Mouse (Mus musculus) hindbrain, embryonic 13.5 days (tissue): Measurements from ENCODE around the gene Bcar1. TPM values are rescaled to one million over a fixed set of nuclear protein-coding genes. Genes with fewer than 3 reads are reported as not detected.

ENCODE experiments used
- ATAC-seq: fragments of 200-750 bp; cut with Nextera tagmentation; 2 replicates; pipeline ENCODE4 v1.8.0; 2017; ENCODE audit warnings: moderate TSS enrichment; ENCODE audit not compliant: low FRiP score
- H3K27ac ChIP-seq: fragments of 300-500 bp; sonication (generic); 2 replicates; pipeline ENCODE4 v1.5.1; 2015; ENCODE audit warnings: inconsistent platforms, mild to moderate bottlenecking, moderate library complexity
- H3K27me3 ChIP-seq: fragments of 300-500 bp; sonication (generic); 2 replicates; pipeline ENCODE4 v1.6.1; 2015; ENCODE audit warnings: mild to moderate bottlenecking, inconsistent platforms
- H3K36me3 ChIP-seq: fragments of 300-500 bp; sonication (generic); 2 replicates; pipeline ENCODE4 v1.6.1; 2015; ENCODE audit warnings: mild to moderate bottlenecking, inconsistent platforms
- H3K4me1 ChIP-seq: fragments of 300-500 bp; sonication (generic); replicated peaks from 2 replicates; pipeline ENCODE4 v1.6.1; 2015; ENCODE audit warnings: inconsistent platforms
- H3K4me2 ChIP-seq: fragments of 300-500 bp; sonication (generic); 2 replicates; pipeline ENCODE4 v1.6.1; 2015; ENCODE audit warnings: inconsistent platforms, mild to moderate bottlenecking, moderate library complexity
- H3K4me3 ChIP-seq: fragments of 300-500 bp; sonication (generic); 2 replicates; pipeline ENCODE4 v1.5.1; 2015; ENCODE audit warnings: mild to moderate bottlenecking, inconsistent platforms
- H3K9ac ChIP-seq: fragments of 300-500 bp; sonication (generic); 2 replicates; pipeline ENCODE4 v1.6.1; 2015; ENCODE audit warnings: mild to moderate bottlenecking, inconsistent platforms
- H3K9me3 ChIP-seq: fragments of 300-500 bp; sonication (generic); 2 replicates; pipeline ENCODE4 v1.6.1; 2016; ENCODE audit warnings: inconsistent platforms
- WGBS: fragments of 180-500 bp; shearing (Covaris S2); methylation state at CpG from one replicate; pipeline ENCODE4 v1.1.7; 2015; 5-methylcytosine and 5-hydroxymethylcytosine counted together
- polyA plus RNA-seq: library from polyadenylated mRNA; unstranded; fragments of >200 nt; fragmentation: Nextera tagmentation; extraction: Ambion mirVana; gene quantifications from 2 replicates; pipeline ENCODE4 v1.2.1, GENCODE M21; 2015

The Bcar1 gene
- polyA plus RNA-seq, 1 experiment from 2014 or later = 55.4 TPM

GRCm38 (mm10) chr8:111705699-111706098, 37.9 kb downstream of the Bcar1 start:
- no peak overlapping the region for H3K27ac ChIP-seq
- H3K27me3 ChIP-seq = no peaks in the 10 kb centered on the region
- H3K9ac ChIP-seq = no peak overlapping the region
- no peak overlapping the region for H3K4me3 ChIP-seq
- H3K36me3 ChIP-seq = peaks cover 26% of the 10 kb centered on the region
- H3K9me3 ChIP-seq = no peaks in the 10 kb centered on the region
- no peaks in the 10 kb centered on the region for H3K4me1 ChIP-seq
- H3K4me2 ChIP-seq = no peak overlapping the region
- ATAC-seq = no peak
- 73% methylated on average over 5 of the region's 5 CpGs for WGBS

GRCm38 (mm10) chr8:111705222-111705621, 38.4 kb downstream of the Bcar1 start:
- peaks cover 21% of the 10 kb centered on the region for H3K36me3 ChIP-seq
- no peak for ATAC-seq
- H3K27ac ChIP-seq = no peak overlapping the region
- H3K4me1 ChIP-seq = no peaks in the 10 kb centered on the region
- H3K27me3 ChIP-seq = no peaks in the 10 kb centered on the region
- no peak overlapping the region for H3K4me2 ChIP-seq
- 85% methylated on average over 3 of the region's 3 CpGs for WGBS
- no peak overlapping the region for H3K4me3 ChIP-seq
- no peaks in the 10 kb centered on the region for H3K9me3 ChIP-seq
- no peak overlapping the region for H3K9ac ChIP-seq

GRCm38 (mm10) chr8:111704585-111704984, 39.0 kb downstream of the Bcar1 start:
- H3K4me3 ChIP-seq = no peak overlapping the region
- no peak overlapping the region for H3K9ac ChIP-seq
- H3K36me3 ChIP-seq = peaks cover 15% of the 10 kb centered on the region
- H3K27ac ChIP-seq = no peak overlapping the region
- 94% methylated on average over 12 of the region's 12 CpGs for WGBS
- H3K9me3 ChIP-seq = no peaks in the 10 kb centered on the region
- H3K4me1 ChIP-seq = no peaks in the 10 kb centered on the region
- no peak for ATAC-seq
- H3K27me3 ChIP-seq = no peaks in the 10 kb centered on the region
- H3K4me2 ChIP-seq = no peak overlapping the region

GRCm38 (mm10) chr8:111701380-111701779, 42.2 kb downstream of the Bcar1 start:
- Histone ChIP-seq H3K36me3 (no peaks in the 10 kb centered on the region), H3K4me2 (no peak overlapping the region), H3K27ac (no peak overlapping the region), H3K9ac (no peak overlapping the region), H3K4me3 (no peak overlapping the region), H3K27me3 (no peaks in the 10 kb centered on the region), H3K4me1 (no peaks in the 10 kb centered on the region), H3K9me3 (no peaks in the 10 kb centered on the region)
- 81% methylated on average over 9 of the region's 9 CpGs for WGBS
- no peak for ATAC-seq

GRCm38 (mm10) chr8:111700740-111701139, 42.9 kb downstream of the Bcar1 start:
- no peak overlapping the region for H3K4me2 ChIP-seq
- H3K4me1 ChIP-seq = no peaks in the 10 kb centered on the region
- H3K27ac ChIP-seq = no peak overlapping the region
- H3K27me3 ChIP-seq = no peaks in the 10 kb centered on the region
- H3K4me3 ChIP-seq = no peak overlapping the region
- no peak overlapping the region for H3K9ac ChIP-seq
- no peaks in the 10 kb centered on the region for H3K36me3 ChIP-seq
- no peak for ATAC-seq
- WGBS = 94% methylated on average over 5 of the region's 5 CpGs
- no peaks in the 10 kb centered on the region for H3K9me3 ChIP-seq

GRCm38 (mm10) chr8:111700201-111700600, 43.4 kb downstream of the Bcar1 start:
- Histone ChIP-seq H3K36me3 (no peaks in the 10 kb centered on the region), H3K4me2 (no peak overlapping the region), H3K4me3 (no peak overlapping the region), H3K27me3 (no peaks in the 10 kb centered on the region), H3K9me3 (no peaks in the 10 kb centered on the region), H3K9ac (no peak overlapping the region), H3K4me1 (no peaks in the 10 kb centered on the region), H3K27ac (no peak overlapping the region)
- WGBS = 80% methylated on average over 3 of the region's 3 CpGs
- no peak for ATAC-seq

GRCm38 (mm10) chr8:111699035-111699434, 44.6 kb downstream of the Bcar1 start:
- no peaks in the 10 kb centered on the region for H3K27me3 ChIP-seq
- H3K9ac ChIP-seq = no peak overlapping the region
- no peak overlapping the region for H3K4me2 ChIP-seq
- no peaks in the 10 kb centered on the region for H3K36me3 ChIP-seq
- no peak for ATAC-seq
- H3K9me3 ChIP-seq = no peaks in the 10 kb centered on the region
- H3K4me1 ChIP-seq = no peaks in the 10 kb centered on the region
- no peak overlapping the region for H3K27ac ChIP-seq
- 41% methylated on average over 1 of the region's 1 CpGs for WGBS
- H3K4me3 ChIP-seq = no peak overlapping the region

- H3K4me1 ChIP-seq = no peaks in the 10 kb centered on the region; the same call in 1 of the 2 replicates
- no peaks in the 10 kb centered on the region for H3K27me3 ChIP-seq
- no peak overlapping the region for H3K27ac ChIP-seq
- ATAC-seq = no peak
- no peaks in the 10 kb centered on the region for H3K9me3 ChIP-seq
- WGBS = 83% methylated on average over 10 of the region's 10 CpGs
- no peak overlapping the region for H3K9ac ChIP-seq
- no peak overlapping the region for H3K4me2 ChIP-seq
- H3K36me3 ChIP-seq = no peaks in the 10 kb centered on the region
- no peak overlapping the region for H3K4me3 ChIP-seq
Observed at GRCm38 (mm10) chr8:111697655-111698054, 46.0 kb downstream of the Bcar1 start.

- Histone ChIP-seq H3K27ac (no peak overlapping the region), H3K27me3 (no peaks in the 10 kb centered on the region), H3K4me2 (no peak overlapping the region), H3K9ac (no peak overlapping the region), H3K4me3 (no peak overlapping the region), H3K36me3 (no peaks in the 10 kb centered on the region), H3K4me1 (no peaks in the 10 kb centered on the region; the same call in 1 of the 2 replicates), H3K9me3 (no peaks in the 10 kb centered on the region)
- 83% methylated on average over 7 of the region's 7 CpGs for WGBS
- no peak for ATAC-seq
Observed at GRCm38 (mm10) chr8:111695441-111695840, 48.2 kb downstream of the Bcar1 start.

- WGBS = 67% methylated on average over 6 of the region's 6 CpGs
Observed at GRCm38 (mm10) chr8:111693261-111693741, 50.3 kb downstream of the Bcar1 start.

GRCm38 (mm10) chr8:111690960-111691445, 52.6 kb downstream of the Bcar1 start, which contains the start of gene Ctrb1:
TSS of gene Ctrb1 (minus strand) at chr8:111691010.
- WGBS = 90% methylated on average over 2 of the region's 2 CpGs
- H3K27me3 ChIP-seq = no peaks in the 10 kb centered on the region
- H3K9ac ChIP-seq = no peak within 1 kb of the TSS
- no peaks in the 10 kb centered on the region for H3K9me3 ChIP-seq
- no peak within 1 kb of the TSS for H3K27ac ChIP-seq
- no peak for ATAC-seq
- H3K4me2 ChIP-seq = no peak within 1 kb of the TSS
- no peaks in the 10 kb centered on the region; the same call in 1 of the 2 replicates for H3K4me1 ChIP-seq
- no peak within 1 kb of the TSS for H3K4me3 ChIP-seq
- H3K36me3 ChIP-seq = no peaks in the 10 kb centered on the region

More at GRCm38 (mm10) chr8:111693261-111693741, 50.3 kb downstream of the Bcar1 start:
- Histone ChIP-seq H3K27me3 (no peaks in the 10 kb centered on the region), H3K4me1 (no peaks in the 10 kb centered on the region; the same call in 1 of the 2 replicates), H3K36me3 (no peaks in the 10 kb centered on the region), H3K9ac (no peak overlapping the region), H3K4me2 (no peak overlapping the region), H3K27ac (no peak overlapping the region), H3K9me3 (no peaks in the 10 kb centered on the region), H3K4me3 (no peak overlapping the region)
- ATAC-seq = no peak

- 86% methylated on average over 13 of the region's 13 CpGs for WGBS
- H3K4me1 ChIP-seq = no peaks in the 10 kb centered on the region
- no peaks in the 10 kb centered on the region for H3K9me3 ChIP-seq
- no peak overlapping the region for H3K4me3 ChIP-seq
- H3K27me3 ChIP-seq = no peaks in the 10 kb centered on the region
- no peak overlapping the region for H3K9ac ChIP-seq
- no peak for ATAC-seq
- no peaks in the 10 kb centered on the region for H3K36me3 ChIP-seq
- no peak overlapping the region for H3K4me2 ChIP-seq
- H3K27ac ChIP-seq = no peak overlapping the region
Observed at GRCm38 (mm10) chr8:111686881-111687280, 56.7 kb downstream of the Bcar1 start.

- Histone ChIP-seq H3K9me3 (no peaks in the 10 kb centered on the region), H3K9ac (no peak overlapping the region), H3K36me3 (no peaks in the 10 kb centered on the region), H3K4me1 (0 out of 2 replicates have a peak, but pooled peaks cover 8% of the 10 kb centered on the region), H3K27ac (no peak overlapping the region), H3K4me2 (no peak overlapping the region), H3K27me3 (no peaks in the 10 kb centered on the region), H3K4me3 (no peak overlapping the region)
- WGBS = 36% methylated on average over 9 of the region's 9 CpGs
- ATAC-seq = no peak
Observed at GRCm38 (mm10) chr8:111682521-111682920, 61.1 kb downstream of the Bcar1 start.
